Mouse (Mus musculus): ENCODE data around the gene Dock6. TPM values are rescaled to one million over a fixed set of nuclear protein-coding genes. Genes with fewer than 3 reads are reported as not detected.

The Dock6 gene
- total RNA-seq (2012; rRNA removed) (3.3 and 3.4 TPM in 2 replicates), total RNA-seq (2014; rRNA removed) (0.26 and 0.79 TPM in 2 replicates), polyA plus RNA-seq (2012; ENCODE audit: insufficient read length, low read depth) (3.6 TPM in 2 replicates)

DNA sequence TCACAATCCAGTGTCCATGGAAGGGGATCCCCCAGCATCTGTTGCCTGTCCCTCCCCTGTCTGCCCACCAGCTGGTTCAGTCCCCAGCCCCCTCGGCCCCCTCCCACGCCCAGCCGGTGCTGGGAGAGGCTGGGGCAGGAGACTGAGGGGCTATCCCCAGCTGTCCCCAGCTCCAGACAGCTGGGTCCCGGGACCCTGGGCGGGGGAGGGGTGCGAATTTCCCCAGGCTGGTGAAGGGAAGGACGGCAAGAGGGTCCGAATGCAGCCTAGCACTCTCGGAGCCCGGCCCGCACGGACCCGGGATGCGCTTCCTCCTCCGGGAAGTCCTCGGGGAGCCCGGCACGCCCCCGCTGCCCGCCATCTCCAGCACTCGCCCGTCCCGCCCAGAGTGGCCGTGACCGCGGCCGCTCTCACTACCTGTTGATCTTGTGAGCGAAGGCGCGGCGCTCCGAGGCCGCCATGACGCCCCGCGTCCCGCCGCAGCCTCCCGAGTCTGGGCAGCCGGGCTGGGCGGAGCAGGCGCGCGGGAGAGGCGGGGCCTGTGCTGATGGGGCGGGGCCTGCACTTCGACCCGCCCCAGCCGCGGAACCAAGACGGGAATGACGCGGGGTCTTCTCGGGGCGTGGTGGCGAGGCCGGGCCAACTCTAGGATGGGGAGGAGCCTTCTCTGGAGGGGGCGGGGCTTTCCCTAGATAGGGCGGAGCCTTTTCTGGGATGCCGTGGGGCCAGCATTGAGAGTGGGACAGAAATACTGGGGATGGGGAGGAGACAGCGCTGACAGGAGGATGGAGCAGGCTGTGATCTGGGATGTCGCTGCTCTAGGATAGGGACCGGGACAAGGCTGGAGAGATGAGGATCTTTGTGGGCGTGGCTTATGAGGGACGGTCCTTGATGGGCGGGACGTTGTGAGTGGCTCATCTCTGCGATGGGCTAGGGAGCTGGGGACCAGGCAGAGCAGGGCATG lies at the start of gene Dock6:
TSS of gene Dock6 (minus strand) at position 508 of the 964 bp plus-strand sequence.
- peak; percentile 80 for DNase-seq (ENCODE audit: extremely low read depth)
- peaks cover 11 to 28% of the 10 kb centered on the region in 2 experiments for H3K4me1 ChIP-seq (ENCODE audit: control insufficient read depth in 1 of 2, insufficient read depth in 2 of 2)
- H3K27me3 ChIP-seq (replicated peaks): peaks cover 19% of the 10 kb centered on the region
- in situ Hi-C loops (cut with MboI; ENCODE audit: low pct_ligation_motif_present, low pct_unique_long_range_greater_than_20kb, low sequenced_read_pairs) (no loop called here), dilution Hi-C loops (cut with MboI; ENCODE audit: extremely low pct_ligation_motif_present, extremely low pct_unique_long_range_greater_than_20kb, low sequenced_read_pairs) (no loop called here)
- peak; percentile 73 for TF ChIP-seq NRF1 (IDR thresholded peaks at IDR 0.05; ENCODE audit: low read depth, low read length)
- TF ChIP-seq RAD21 (IDR thresholded peaks at IDR 0.05; ENCODE audit: low read depth, low read length): no peak
- peak; percentile 30; the same call in 1 of the 2 replicates for TF ChIP-seq ZMIZ1 (IDR thresholded peaks at IDR 0.05; ENCODE audit: low read depth, low read length)
- TF ChIP-seq POLR2A (IDR thresholded peaks at IDR 0.05; ENCODE audit: low read depth, low read length): peak; percentile 68
- no peak for TF ChIP-seq BHLHE40 (IDR thresholded peaks at IDR 0.05; ENCODE audit: low read depth, low read length)
- TF ChIP-seq NELFE (IDR thresholded peaks at IDR 0.05; ENCODE audit: low read depth, low read length): peak; percentile 48; the same call in 1 of the 2 replicates
- 0 out of 2 replicates have a peak, but pooled peaks have one; percentile 20 for TF ChIP-seq TCF12 (IDR thresholded peaks at IDR 0.05; ENCODE audit: low read depth, low read length)
- peak within 1 kb of the TSS; percentile 56 for H3K9ac ChIP-seq (ENCODE audit: insufficient read depth, low read depth)
- H3K4me3 ChIP-seq (replicated peaks in 1 of 3; ENCODE audit: low read depth in 2 of 3, low read length in 2 of 3, poor library complexity in 1 of 3): peak within 1 kb of the TSS; percentile 56 to 74 (median 68)
- no peaks in the 10 kb centered on the region for H3K9me3 ChIP-seq (replicated peaks; ENCODE audit: low read length)
- H3K4me2 ChIP-seq (ENCODE audit: insufficient read depth, low read depth, poor library complexity, severe bottlenecking): peak within 1 kb of the TSS; percentile 68
- no peak within 1 kb of the TSS for H3K27ac ChIP-seq (ENCODE audit: insufficient read depth, low read depth)
- H3K79me2 ChIP-seq (replicated peaks; ENCODE audit: control insufficient read depth, extremely low read depth, insufficient read depth, poor library complexity, severe bottlenecking): no peaks in the 10 kb centered on the region
- H3K36me3 ChIP-seq (replicated peaks in 1 of 2; ENCODE audit: control insufficient read depth in 1 of 2, insufficient read depth in 1 of 2, low read length in 1 of 2): no peaks in the 10 kb centered on the region

- Histone ChIP-seq H3K4me1 (ENCODE audit: control insufficient read depth in 1 of 2, insufficient read depth in 2 of 2) (peaks cover 0 to 4% of the 10 kb centered on the region in 2 experiments; a peak in 2 of 4 replicates), H3K27ac (ENCODE audit: insufficient read depth, low read depth) (no peak overlapping the region), H3K9me3 (replicated peaks; ENCODE audit: low read length) (peaks cover 4% of the 10 kb centered on the region), H3K4me3 (replicated peaks in 1 of 3; ENCODE audit: low read depth in 2 of 3, low read length in 2 of 3, poor library complexity in 1 of 3) (peak overlapping the region in 2 of 3 experiments; percentile 36 to 47), H3K4me2 (ENCODE audit: insufficient read depth, low read depth, poor library complexity, severe bottlenecking) (no peak overlapping the region), H3K9ac (ENCODE audit: insufficient read depth, low read depth) (no peak overlapping the region), H3K27me3 (replicated peaks) (peaks cover 21% of the 10 kb centered on the region), H3K79me2 (replicated peaks; ENCODE audit: control insufficient read depth, extremely low read depth, insufficient read depth, poor library complexity, severe bottlenecking) (no peaks in the 10 kb centered on the region), H3K36me3 (replicated peaks in 1 of 2; ENCODE audit: control insufficient read depth in 1 of 2, insufficient read depth in 1 of 2, low read length in 1 of 2) (no peaks in the 10 kb centered on the region)
- peak; percentile 65 for DNase-seq (ENCODE audit: extremely low read depth)
- peak; percentile 50; the same call in 1 of the 2 replicates for TF ChIP-seq TBP (conservative IDR thresholded peaks at IDR 0.05; ENCODE audit: low read depth, low read length)
- TF ChIP-seq KAT2A (IDR thresholded peaks at IDR 0.05; ENCODE audit: insufficient replicate concordance, low read length): peak; percentile 34; the same call in 1 of the 2 replicates
- TF ChIP-seq UBTF (IDR thresholded peaks at IDR 0.05; ENCODE audit: low read depth, low read length): no peak
- peak; percentile 38; the same call in 1 of the 2 replicates for TF ChIP-seq ELF1 (IDR thresholded peaks at IDR 0.05; ENCODE audit: low read depth, low read length)
- peak; percentile 88 for TF ChIP-seq HCFC1 (IDR thresholded peaks at IDR 0.05; ENCODE audit: low read depth, low read length)
- TF ChIP-seq CHD2 (IDR thresholded peaks at IDR 0.05; ENCODE audit: low read length): no peak
- dilution Hi-C loops (cut with MboI; ENCODE audit: extremely low pct_ligation_motif_present, extremely low pct_unique_long_range_greater_than_20kb, low sequenced_read_pairs) (no loop called here), in situ Hi-C loops (cut with MboI; ENCODE audit: low pct_ligation_motif_present, low pct_unique_long_range_greater_than_20kb, low sequenced_read_pairs) (no loop called here)
Observed at GRCm38 (mm10) chr9:21901223-21901820, 48.9 kb upstream of the Dock6 start.
